16 mouse cellular contexts compared by ENCODE assay signal in the genomic region with DNA sequence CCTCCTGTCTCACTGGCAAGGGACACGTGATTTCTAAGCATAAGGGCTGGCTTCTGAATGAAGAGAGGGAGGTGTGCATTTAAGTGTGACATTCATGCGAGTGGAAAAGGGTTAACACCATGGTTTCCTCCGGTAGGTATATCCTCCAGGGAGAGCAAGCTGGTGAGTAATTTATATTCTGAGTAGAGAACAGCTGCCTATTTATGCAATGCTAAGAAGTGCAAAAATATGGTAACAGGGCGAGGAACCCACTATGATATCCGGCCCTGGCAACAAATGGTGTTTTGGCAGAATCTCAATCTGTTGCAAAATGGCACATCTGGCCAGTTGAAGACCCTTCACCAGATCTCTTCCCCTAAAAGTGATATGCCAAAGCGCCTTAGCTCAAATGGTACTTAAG.
"Had no signal": no experiment of that assay in that cellular context is flagged by ENCODE, and none has a peak within 500 bp of the region (broad histone marks: within the 10 kb centered on the region; RNA-seq: fewer than 3 reads in every experiment).

No protein-coding gene starts in this region.

- H3K9me3 ChIP-seq: limb, embryonic 10.5 days; limb, embryonic 13.5 days; liver, embryonic 13.5 days; midbrain, embryonic 13.5 days had no signal

- H3K36me3 ChIP-seq: liver, embryonic 13.5 days; midbrain, embryonic 13.5 days had no signal

- H3K27me3 ChIP-seq: limb, embryonic 13.5 days; liver, embryonic 13.5 days; midbrain, embryonic 13.5 days had no signal

- DNase-seq: kidney, postnatal 25 days; layer of hippocampus, adult 9-11 months; liver; liver, embryonic 13.5 days; lung, adult 2 months; lung, postnatal 14 days; retina, postnatal 1 day; thymus, adult 18-20 months; thymus, postnatal 36 days had no signal

- H3K27ac ChIP-seq: kidney, postnatal 0 days; layer of hippocampus, adult 2 months; limb, embryonic 10.5 days; limb, embryonic 13.5 days; liver, embryonic 13.5 days; macrophage; midbrain, embryonic 13.5 days had no signal

- H3K4me2 ChIP-seq: limb, embryonic 13.5 days; liver, embryonic 13.5 days; midbrain, embryonic 13.5 days had no signal

- H3K4me1 ChIP-seq: limb, embryonic 10.5 days; liver, embryonic 13.5 days; midbrain, embryonic 13.5 days had no signal

- H3K9ac ChIP-seq: limb, embryonic 13.5 days; liver, embryonic 13.5 days; midbrain, embryonic 13.5 days had no signal

- ATAC-seq: midbrain, embryonic 13.5 days; midbrain, embryonic 16.5 days had no signal

- H3K4me3 ChIP-seq: layer of hippocampus, adult 2 months; limb, embryonic 10.5 days; limb, embryonic 13.5 days; liver, embryonic 13.5 days; midbrain, embryonic 13.5 days had no signal
